Mouse (Mus musculus): ENCODE results near the gene Slc1a2. TPM values are rescaled to one million over a fixed set of nuclear protein-coding genes. Genes with fewer than 3 reads are reported as not detected.

The Slc1a2 gene
- total RNA-seq, 2 experiments from 2014 or later, result 1,823 to 2,031 TPM

GRCm38 (mm10) chr2:102745259-102745906 lies 86.9 kb downstream of the Slc1a2 start:
- peak in 1 of 2 experiments; percentile 36 for DNase-seq (ENCODE audit: low spot score in 2 of 2)

DNA sequence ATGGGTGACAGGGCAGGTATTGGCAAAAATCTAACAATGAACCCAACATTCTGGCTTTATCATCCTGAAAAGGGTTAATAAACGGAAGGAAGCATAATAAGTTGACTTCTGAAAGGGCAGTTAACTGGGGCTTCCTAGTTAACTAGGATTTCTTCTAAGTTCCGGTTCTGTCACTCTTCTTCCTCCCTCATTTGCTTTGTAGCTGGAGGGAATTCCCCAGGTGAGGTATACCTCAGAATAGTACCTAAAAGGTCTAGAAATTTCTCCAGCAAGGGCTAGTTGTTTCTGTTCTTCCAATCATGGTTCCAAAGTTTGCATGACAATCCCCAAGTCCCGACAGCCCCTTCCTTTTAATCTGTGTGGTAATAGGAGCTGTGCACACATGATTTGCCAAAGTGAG lies 89.3 kb downstream of the Slc1a2 start:
- DNase-seq (ENCODE audit: low spot score in 2 of 2), result no peak
- intact Hi-C loops (cut with DNase I), result no loop called here

More at GRCm38 (mm10) chr2:102745259-102745906, 86.9 kb downstream of the Slc1a2 start:
- intact Hi-C loops (cut with DNase I), result no loop called here

DNA sequence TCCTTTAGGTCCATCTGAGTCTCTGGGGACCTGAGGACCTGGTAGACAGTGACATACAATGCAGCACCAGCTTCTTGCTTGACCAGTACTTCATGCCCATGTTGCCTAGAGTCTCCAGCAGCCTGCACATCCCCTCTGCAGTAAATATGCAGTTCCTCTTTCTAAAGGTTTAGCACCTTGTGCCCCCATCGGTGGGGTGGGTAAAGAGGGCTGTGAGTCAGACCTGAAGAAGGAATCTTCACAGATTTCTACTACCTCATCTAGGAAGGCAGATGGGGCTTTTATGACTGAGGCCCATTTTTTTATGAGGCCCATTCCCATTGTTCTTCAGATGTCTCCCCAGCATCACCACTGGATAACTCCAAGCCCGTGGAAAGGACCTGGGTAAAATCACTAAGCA lies 91.5 kb downstream of the Slc1a2 start:
- intact Hi-C loops (cut with DNase I), result no loop called here
- DNase-seq (ENCODE audit: low spot score in 2 of 2), result no peak

- intact Hi-C loops (cut with DNase I), result no loop called here
These were observed 93.4 kb downstream of the Slc1a2 start for GRCm38 (mm10) chr2:102751846-102752245.

GRCm38 (mm10) chr2:102757241-102757860 lies 98.9 kb downstream of the Slc1a2 start:
- intact Hi-C loops (cut with DNase I), result no loop called here
- DNase-seq (ENCODE audit: low spot score in 2 of 2), result no peak

More at GRCm38 (mm10) chr2:102751846-102752245, 93.4 kb downstream of the Slc1a2 start:
- no peak for DNase-seq (ENCODE audit: low spot score in 2 of 2)

DNA sequence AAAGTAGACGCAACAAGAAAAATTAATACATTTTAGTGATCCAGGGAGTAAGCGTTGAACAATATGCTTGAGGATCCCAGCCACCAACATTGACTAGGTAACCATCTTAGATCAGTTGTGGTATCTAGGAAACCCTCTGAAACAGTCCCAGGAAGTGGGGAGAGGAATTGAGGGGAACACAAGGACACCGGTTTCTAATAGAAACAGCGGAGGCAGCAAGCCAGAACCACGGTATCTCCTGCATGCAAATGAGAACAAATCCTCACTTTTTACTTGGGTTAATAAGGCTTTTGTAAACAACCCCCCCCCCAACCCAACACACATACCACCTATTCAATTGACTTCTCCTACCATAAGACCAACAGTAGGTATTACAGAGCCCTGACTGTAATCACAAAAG lies 101.0 kb downstream of the Slc1a2 start:
- intact Hi-C loops (cut with DNase I), result no loop called here

GRCm38 (mm10) chr2:102760284-102761072 lies 102.0 kb downstream of the Slc1a2 start:
- intact Hi-C loops (cut with DNase I), result no loop called here
- no peak for DNase-seq (ENCODE audit: low spot score in 2 of 2)

More for the DNA sequence above, 101.0 kb downstream of the Slc1a2 start:
- DNase-seq (ENCODE audit: low spot score in 2 of 2), result no peak

- no peak for DNase-seq (ENCODE audit: low spot score in 2 of 2)
- intact Hi-C loops (cut with DNase I), result no loop called here
These were observed 104.7 kb downstream of the Slc1a2 start for GRCm38 (mm10) chr2:102763176-102763575.

- intact Hi-C loops (cut with DNase I), result no loop called here
- DNase-seq (ENCODE audit: low spot score in 2 of 2), result no peak
These were observed 105.5 kb downstream of the Slc1a2 start for GRCm38 (mm10) chr2:102763991-102764390.

DNA sequence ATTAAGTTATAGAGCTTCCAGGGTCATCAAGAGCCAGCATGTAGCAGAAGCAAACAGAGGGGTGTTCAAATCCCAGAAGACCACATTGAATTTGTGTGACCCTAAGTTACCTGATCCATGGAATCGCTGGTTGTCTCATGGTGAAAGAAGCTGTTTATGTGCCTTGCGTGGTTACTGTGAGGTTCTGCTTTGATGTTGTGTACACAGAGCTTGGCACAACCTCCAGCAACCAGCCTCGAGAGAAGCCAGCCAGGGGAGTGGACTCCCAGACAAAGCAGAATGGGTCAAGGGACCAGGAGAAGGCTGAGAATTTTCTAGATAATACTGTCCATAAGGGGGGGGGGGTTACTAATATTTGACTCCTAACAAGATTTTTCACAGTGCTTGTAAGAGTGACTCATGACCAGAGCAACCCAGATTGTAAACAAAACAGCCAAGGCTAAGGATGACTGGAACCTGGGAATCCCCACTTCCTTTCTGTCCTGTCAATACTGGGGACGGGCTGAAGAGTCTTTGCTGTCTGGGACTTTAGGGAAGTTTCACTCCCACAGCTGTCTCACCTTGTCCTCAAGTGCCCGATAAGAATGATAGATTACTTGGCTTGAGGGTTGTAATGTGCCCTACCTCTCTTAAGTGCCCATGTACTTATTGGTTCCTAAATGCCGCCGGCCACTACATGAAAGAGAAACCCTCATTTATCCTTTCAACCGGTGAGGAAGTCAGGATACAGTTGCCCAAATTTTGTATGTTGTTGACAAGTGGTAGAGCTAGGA lies 106.3 kb downstream of the Slc1a2 start:
- intact Hi-C loops (cut with DNase I), result no loop called here
- DNase-seq (ENCODE audit: low spot score in 2 of 2), result no peak

GRCm38 (mm10) chr2:102768267-102768666 lies 109.8 kb downstream of the Slc1a2 start:
- DNase-seq (ENCODE audit: low spot score in 2 of 2), result no peak
- intact Hi-C loops (cut with DNase I), result no loop called here

GRCm38 (mm10) chr2:102771304-102771703 lies 112.8 kb downstream of the Slc1a2 start:
- DNase-seq (ENCODE audit: low spot score in 2 of 2), result peak in 1 of 2 experiments; percentile 61
- intact Hi-C loops (cut with DNase I), result no loop called here

DNA sequence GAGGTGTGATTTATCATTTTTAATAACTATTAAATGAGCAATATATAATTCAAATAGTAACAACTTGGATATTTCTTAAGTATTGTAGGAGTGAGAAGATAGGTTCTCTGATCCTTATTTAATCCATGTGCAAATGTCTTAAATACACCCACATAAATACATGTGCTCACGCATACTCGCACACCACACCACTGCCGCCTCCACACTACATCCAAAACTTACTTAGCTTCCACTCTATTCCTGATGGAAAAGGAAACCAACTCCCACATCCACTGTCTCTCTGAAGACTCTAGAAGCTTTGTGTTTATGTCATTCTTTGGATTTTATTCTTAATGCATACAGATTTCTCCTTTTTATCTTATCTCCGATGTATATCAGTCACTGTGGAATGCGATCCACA lies 113.8 kb downstream of the Slc1a2 start:
- DNase-seq (ENCODE audit: low spot score in 2 of 2), result peak in 1 of 2 experiments; percentile 77
- intact Hi-C loops (cut with DNase I), result no loop called here

DNA sequence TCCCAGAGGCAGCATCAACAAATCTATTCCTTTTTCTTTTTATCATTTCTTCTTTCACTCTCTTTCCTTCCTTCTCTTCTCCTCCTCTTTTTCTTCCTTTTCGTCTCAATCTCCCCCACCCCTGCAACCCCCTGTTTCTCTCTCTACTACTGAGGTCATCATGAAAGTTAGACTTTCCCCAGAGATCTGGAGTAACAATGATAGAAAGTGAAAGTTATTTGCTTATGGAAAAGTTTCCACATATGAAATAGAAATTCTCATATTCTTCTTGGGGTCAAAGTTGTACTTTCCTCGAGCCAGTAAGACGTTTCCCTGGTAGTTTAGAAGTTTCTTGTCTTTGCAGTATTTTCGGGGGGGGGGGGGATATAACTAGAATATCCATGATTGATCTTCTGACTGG lies 116.2 kb downstream of the Slc1a2 start:
- DNase-seq (ENCODE audit: low spot score in 2 of 2), result no peak
- intact Hi-C loops (cut with DNase I), result no loop called here

- intact Hi-C loops (cut with DNase I), result no loop called here
These were observed 117.1 kb downstream of the Slc1a2 start for GRCm38 (mm10) chr2:102775561-102775960.

DNA sequence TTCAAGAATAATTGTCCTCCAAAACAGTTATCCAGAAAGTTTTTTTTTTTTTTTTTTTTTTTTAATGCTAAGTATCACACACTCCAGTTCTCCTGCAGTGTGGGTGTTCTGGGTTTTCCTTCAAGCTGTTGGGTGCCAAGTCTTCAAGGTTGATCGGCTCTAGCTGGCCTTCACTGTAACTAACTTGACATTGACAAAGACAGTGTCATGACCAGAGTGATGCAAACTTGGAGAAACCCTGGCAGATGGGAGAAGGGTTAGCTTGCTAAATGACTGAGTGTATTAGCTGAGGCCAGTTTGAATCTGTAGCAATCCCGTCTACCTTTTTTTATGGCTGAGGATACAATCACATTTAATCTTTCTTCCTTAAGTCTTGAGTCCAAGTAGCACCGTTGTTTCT lies 119.7 kb downstream of the Slc1a2 start:
- intact Hi-C loops (cut with DNase I), result no loop called here
- DNase-seq (ENCODE audit: low spot score in 2 of 2), result no peak

More at GRCm38 (mm10) chr2:102775561-102775960, 117.1 kb downstream of the Slc1a2 start:
- DNase-seq (ENCODE audit: low spot score in 2 of 2), result no peak

- DNase-seq (ENCODE audit: low spot score in 2 of 2), result peak in 1 of 2 experiments; percentile 40
- intact Hi-C loops (cut with DNase I), result no loop called here
These were observed 124.3 kb downstream of the Slc1a2 start for GRCm38 (mm10) chr2:102782751-102783150.

DNA sequence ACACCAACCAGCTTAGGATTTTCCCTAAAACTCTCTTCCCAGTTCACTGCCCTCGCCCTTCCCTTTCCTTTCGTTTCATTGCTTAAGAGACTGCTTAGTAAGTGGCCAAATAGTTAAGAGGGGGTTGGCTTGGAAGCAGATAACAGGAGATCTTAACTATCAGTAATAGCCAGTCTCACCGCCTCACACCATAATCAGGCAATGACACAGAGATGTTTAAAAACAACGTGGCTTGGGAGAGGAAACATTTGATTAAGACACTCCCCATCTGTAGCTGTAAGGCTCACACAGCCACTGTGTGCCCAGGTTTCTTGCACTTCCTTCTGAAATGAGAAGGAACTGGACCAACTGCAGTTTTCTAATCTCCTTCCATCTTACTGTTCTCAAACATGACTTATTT lies 127.2 kb downstream of the Slc1a2 start:
- intact Hi-C loops (cut with DNase I), result no loop called here
- DNase-seq (ENCODE audit: low spot score in 2 of 2), result no peak

GRCm38 (mm10) chr2:102791641-102792040 lies 133.2 kb downstream of the Slc1a2 start:
- intact Hi-C loops (cut with DNase I), result no loop called here
- DNase-seq (ENCODE audit: low spot score in 2 of 2), result no peak

DNA sequence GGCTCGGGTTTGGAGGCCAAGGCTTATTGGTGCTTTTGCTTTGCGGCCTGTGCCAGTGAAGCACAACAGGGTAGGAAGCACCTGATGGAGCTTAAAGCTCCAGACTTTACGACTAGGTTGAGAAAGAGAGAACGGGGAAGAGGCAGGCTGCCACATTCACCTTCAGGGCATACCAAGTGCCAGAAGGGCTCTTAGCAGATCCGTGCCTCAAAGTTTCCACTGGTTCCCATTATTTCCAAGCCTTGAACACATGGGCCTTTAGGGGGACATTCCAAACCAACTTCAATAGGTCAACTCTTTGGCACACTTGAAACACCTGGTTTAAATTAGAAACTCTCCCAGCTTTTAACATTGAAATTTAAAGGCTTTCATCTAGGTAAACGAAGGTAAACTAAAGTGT lies 134.3 kb downstream of the Slc1a2 start:
- DNase-seq (ENCODE audit: low spot score in 2 of 2), result no peak
- intact Hi-C loops (cut with DNase I), result no loop called here

Measured in left cerebral cortex, postnatal 25 days (tissue).